Mouse (Mus musculus) midbrain, embryonic 12.5 days (tissue): ENCODE measurements around the gene Tubb3. TPM values are rescaled to one million over a fixed set of nuclear protein-coding genes. Genes with fewer than 3 reads are reported as not detected.
A peak's percentile ranks its signal among the peaks of the same experiment; 100 is the strongest.
"Not testable (repeated sequence)": the region's sequence is repeated elsewhere in the genome, so short reads cannot be mapped to it uniquely, and the experiment has no call there.

Experiments used
- ATAC-seq: fragments of 200-750 bp; cut with Nextera tagmentation; 2 replicates; pipeline ENCODE4 v1.8.0; 2017; ENCODE audit warnings: low read depth, moderate TSS enrichment, moderate library complexity; ENCODE audit not compliant: low FRiP score
- H3K27ac ChIP-seq: fragments of 300-500 bp; sonication (generic); replicated peaks from 2 replicates; pipeline ENCODE4 v1.5.1; 2016; ENCODE audit warnings: mild to moderate bottlenecking
- H3K27me3 ChIP-seq: fragments of 300-500 bp; sonication (generic); 2 replicates; pipeline ENCODE4 v1.6.1; 2016; ENCODE audit warnings: mild to moderate bottlenecking
- H3K36me3 ChIP-seq: fragments of 300-500 bp; sonication (generic); 2 replicates; pipeline ENCODE4 v1.6.1; 2016
- H3K4me1 ChIP-seq: fragments of 300-500 bp; sonication (generic); 2 replicates; pipeline ENCODE4 v1.6.1; 2016
- H3K4me2 ChIP-seq: fragments of 300-500 bp; sonication (generic); replicated peaks from 2 replicates; pipeline ENCODE4 v1.6.1; 2016; ENCODE audit warnings: mild to moderate bottlenecking, moderate library complexity
- H3K4me3 ChIP-seq: fragments of 300-500 bp; sonication (generic); 2 replicates; pipeline ENCODE4 v1.5.1; 2016; ENCODE audit warnings: mild to moderate bottlenecking
- H3K9ac ChIP-seq: fragments of 300-500 bp; sonication (generic); replicated peaks from 2 replicates; pipeline ENCODE4 v1.6.1; 2016; ENCODE audit warnings: mild to moderate bottlenecking, moderate library complexity
- H3K9me3 ChIP-seq: fragments of 300-500 bp; sonication (generic); 2 replicates; pipeline ENCODE4 v1.6.1; 2016; ENCODE audit warnings: mild to moderate bottlenecking
- WGBS: fragments of 180-500 bp; shearing (Covaris S2); methylation state at CpG from one replicate; pipeline ENCODE4 v1.1.7; 2016; 5-methylcytosine and 5-hydroxymethylcytosine counted together
- polyA plus RNA-seq: library from polyadenylated mRNA; unstranded; fragments of >200 nt; fragmentation: Nextera tagmentation; extraction: Ambion mirVana; gene quantifications from 2 replicates; pipeline ENCODE4 v1.2.1, GENCODE M21; 2016

Tubb3 gene
- polyA plus RNA-seq, 1 experiment from 2014 or later, result 1,098 TPM

GRCm38 (mm10) chr8:123442871-123443575 is 31.8 kb downstream of the Tubb3 start:
- Histone ChIP-seq H3K27me3 (no peaks in the 10 kb centered on the region), H3K9ac (peak overlapping the region; percentile 77), H3K36me3 (no peaks in the 10 kb centered on the region), H3K27ac (peak overlapping the region; percentile 77), H3K4me1 (peaks cover 11% of the 10 kb centered on the region), H3K4me3 (peak overlapping the region; percentile 73), H3K4me2 (peak overlapping the region; percentile 70), H3K9me3 (no peaks in the 10 kb centered on the region)
- 1% methylated on average over 41 of the region's 41 CpGs for WGBS
- peak; percentile 92 for ATAC-seq

- peak; percentile 20; the same call in 1 of the 2 replicates for ATAC-seq
- H3K9me3 ChIP-seq, result no peaks in the 10 kb centered on the region
- H3K27ac ChIP-seq, result peak overlapping the region; percentile 77
- peak overlapping the region; percentile 73 for H3K4me3 ChIP-seq
- H3K9ac ChIP-seq, result peak overlapping the region; percentile 77
- H3K4me2 ChIP-seq, result peak overlapping the region; percentile 70
- 27% methylated on average over 4 of the region's 4 CpGs for WGBS
- peaks cover 5% of the 10 kb centered on the region; the same call in 1 of the 2 replicates for H3K36me3 ChIP-seq
- H3K27me3 ChIP-seq, result no peaks in the 10 kb centered on the region
- H3K4me1 ChIP-seq, result peaks cover 11% of the 10 kb centered on the region
These were observed 32.3 kb downstream of the Tubb3 start for GRCm38 (mm10) chr8:123443576-123443921.

- Histone ChIP-seq H3K27me3 (no peaks in the 10 kb centered on the region), H3K9me3 (no peaks in the 10 kb centered on the region), H3K27ac (no peak overlapping the region), H3K4me1 (peaks cover 11% of the 10 kb centered on the region), H3K4me2 (peak overlapping the region; percentile 70; the same call in 1 of the 2 replicates), H3K4me3 (no peak overlapping the region), H3K36me3 (peaks cover 8% of the 10 kb centered on the region), H3K9ac (no peak overlapping the region)
- ATAC-seq, result no peak
- whole genome bisulfite sequencing, result 96% methylated on average over 6 of the region's 6 CpGs
These were observed 32.9 kb downstream of the Tubb3 start for GRCm38 (mm10) chr8:123444131-123444530.

GRCm38 (mm10) chr8:123445981-123446380 is 34.8 kb downstream of the Tubb3 start:
- H3K9ac ChIP-seq, result no peak overlapping the region
- 92% methylated on average over 10 of the region's 10 CpGs for WGBS
- no peaks in the 10 kb centered on the region for H3K27me3 ChIP-seq
- peaks cover 15% of the 10 kb centered on the region for H3K36me3 ChIP-seq
- peaks cover 11% of the 10 kb centered on the region for H3K4me1 ChIP-seq
- H3K4me3 ChIP-seq, result no peak overlapping the region
- H3K4me2 ChIP-seq, result no peak overlapping the region
- no peak overlapping the region for H3K27ac ChIP-seq
- ATAC-seq, result no peak
- no peaks in the 10 kb centered on the region for H3K9me3 ChIP-seq

GRCm38 (mm10) chr8:123446799-123447198 is 35.6 kb downstream of the Tubb3 start:
- Histone ChIP-seq H3K27me3 (no peaks in the 10 kb centered on the region), H3K4me3 (no peak overlapping the region), H3K9ac (no peak overlapping the region), H3K9me3 (no peaks in the 10 kb centered on the region), H3K36me3 (peaks cover 20% of the 10 kb centered on the region), H3K27ac (no peak overlapping the region), H3K4me2 (no peak overlapping the region), H3K4me1 (peaks cover 11% of the 10 kb centered on the region)
- 92% methylated on average over 6 of the region's 6 CpGs for WGBS
- ATAC-seq, result no peak

GRCm38 (mm10) chr8:123450783-123451182 is 39.6 kb downstream of the Tubb3 start:
- no peak for ATAC-seq
- no peak overlapping the region for H3K4me3 ChIP-seq
- H3K4me2 ChIP-seq, result no peak overlapping the region
- H3K27me3 ChIP-seq, result no peaks in the 10 kb centered on the region
- H3K9ac ChIP-seq, result no peak overlapping the region
- 89% methylated on average over 5 of the region's 5 CpGs for WGBS
- no peaks in the 10 kb centered on the region for H3K4me1 ChIP-seq
- peaks cover 52% of the 10 kb centered on the region for H3K36me3 ChIP-seq
- no peak overlapping the region for H3K27ac ChIP-seq
- H3K9me3 ChIP-seq, result no peaks in the 10 kb centered on the region

- H3K9me3 ChIP-seq, H3K27ac ChIP-seq, H3K27me3 ChIP-seq, H3K9ac ChIP-seq, H3K4me3 ChIP-seq, ATAC-seq, H3K4me2 ChIP-seq, H3K4me1 ChIP-seq: not testable (repeated sequence)
- H3K36me3 ChIP-seq, result peaks cover 62% of the 10 kb centered on the region
- 96% methylated on average over 12 of the region's 12 CpGs for WGBS
These were observed 40.5 kb downstream of the Tubb3 start for GRCm38 (mm10) chr8:123451747-123452146.

GRCm38 (mm10) chr8:123452149-123452548 is 40.9 kb downstream of the Tubb3 start:
- no peak overlapping the region for H3K27ac ChIP-seq
- no peaks in the 10 kb centered on the region for H3K27me3 ChIP-seq
- H3K9ac ChIP-seq, result no peak overlapping the region
- WGBS, result 79% methylated on average over 4 of the region's 4 CpGs
- no peak for ATAC-seq
- H3K4me2 ChIP-seq, result no peak overlapping the region
- peaks cover 65% of the 10 kb centered on the region for H3K36me3 ChIP-seq
- H3K4me1 ChIP-seq, result no peaks in the 10 kb centered on the region
- H3K9me3 ChIP-seq, result no peaks in the 10 kb centered on the region
- no peak overlapping the region for H3K4me3 ChIP-seq

- Histone ChIP-seq H3K4me1 (no peaks in the 10 kb centered on the region), H3K27me3 (no peaks in the 10 kb centered on the region), H3K9me3 (no peaks in the 10 kb centered on the region), H3K9ac (no peak overlapping the region), H3K36me3 (peaks cover 73% of the 10 kb centered on the region), H3K4me3 (no peak overlapping the region), H3K27ac (no peak overlapping the region), H3K4me2 (no peak overlapping the region)
- no peak for ATAC-seq
- 86% methylated on average over 7 of the region's 7 CpGs for WGBS
These were observed 42.1 kb downstream of the Tubb3 start for GRCm38 (mm10) chr8:123453291-123453690.

- no peak overlapping the region for H3K27ac ChIP-seq
- no peak for ATAC-seq
- 83% methylated on average over 5 of the region's 5 CpGs for WGBS
- peaks cover 76% of the 10 kb centered on the region for H3K36me3 ChIP-seq
- H3K4me1 ChIP-seq, result no peaks in the 10 kb centered on the region
- no peaks in the 10 kb centered on the region for H3K9me3 ChIP-seq
- H3K4me2 ChIP-seq, result no peak overlapping the region
- no peaks in the 10 kb centered on the region for H3K27me3 ChIP-seq
- no peak overlapping the region for H3K9ac ChIP-seq
- H3K4me3 ChIP-seq, result no peak overlapping the region
These were observed 42.7 kb downstream of the Tubb3 start for GRCm38 (mm10) chr8:123453951-123454350.

GRCm38 (mm10) chr8:123454559-123454958 is 43.3 kb downstream of the Tubb3 start:
- Histone ChIP-seq H3K9me3 (no peaks in the 10 kb centered on the region), H3K36me3 (peaks cover 76% of the 10 kb centered on the region), H3K27ac (no peak overlapping the region), H3K4me2 (no peak overlapping the region), H3K4me1 (no peaks in the 10 kb centered on the region), H3K9ac (no peak overlapping the region), H3K4me3 (no peak overlapping the region), H3K27me3 (no peaks in the 10 kb centered on the region)
- 92% methylated on average over 6 of the region's 6 CpGs for WGBS
- no peak for ATAC-seq

- WGBS, result 89% methylated on average over 4 of the region's 4 CpGs
- ATAC-seq, result no peak
- Histone ChIP-seq H3K36me3 (peaks cover 47% of the 10 kb centered on the region), H3K4me1 (no peaks in the 10 kb centered on the region), H3K27ac (no peak overlapping the region), H3K4me3 (no peak overlapping the region), H3K4me2 (no peak overlapping the region), H3K9ac (no peak overlapping the region), H3K27me3 (no peaks in the 10 kb centered on the region), H3K9me3 (no peaks in the 10 kb centered on the region)
These were observed 52.4 kb downstream of the Tubb3 start for GRCm38 (mm10) chr8:123463651-123464050.

- H3K4me3 ChIP-seq, result no peak overlapping the region
- no peak overlapping the region for H3K9ac ChIP-seq
- H3K9me3 ChIP-seq, result no peaks in the 10 kb centered on the region
- H3K4me1 ChIP-seq, result no peaks in the 10 kb centered on the region
- ATAC-seq, result no peak
- 78% methylated on average over 3 of the region's 3 CpGs for WGBS
- H3K4me2 ChIP-seq, result no peak overlapping the region
- peaks cover 9% of the 10 kb centered on the region; the same call in 1 of the 2 replicates for H3K36me3 ChIP-seq
- no peaks in the 10 kb centered on the region for H3K27me3 ChIP-seq
- no peak overlapping the region for H3K27ac ChIP-seq
These were observed 56.3 kb downstream of the Tubb3 start for GRCm38 (mm10) chr8:123467476-123467875.
